Mouse (Mus musculus) olfactory bulb, adult 2 months (tissue): Measurements from ENCODE around the gene Gm43517. TPM values are rescaled to one million over a fixed set of nuclear protein-coding genes. Genes with fewer than 3 reads are reported as not detected.

Source experiments
- H3K27ac ChIP-seq: fragments of 200-500 bp; 2 replicates; pipeline ENCODE4 v1.5.1; 2012; ENCODE audit warnings: low read depth, low read length; ENCODE audit not compliant: insufficient read depth
- H3K4me1 ChIP-seq: fragments of 200-500 bp; 2 replicates; pipeline ENCODE4 v1.6.1; 2012; ENCODE audit warnings: low read length; ENCODE audit not compliant: control insufficient read depth, insufficient read depth
- H3K4me3 ChIP-seq: fragments of 200-500 bp; 2 replicates; pipeline ENCODE4 v1.5.1; 2012; ENCODE audit warnings: mild to moderate bottlenecking, low read depth, low read length, moderate library complexity; ENCODE audit not compliant: insufficient read depth
- CTCF ChIP-seq: fragments of 200-500 bp; IDR thresholded peaks from 2 replicates; pipeline ENCODE4 v1.5.1; 2012; ENCODE audit warnings: low read depth, mild to moderate bottlenecking, low read length, moderate library complexity; ENCODE audit not compliant: insufficient read depth
- POLR2A ChIP-seq: fragments of 200-500 bp; IDR thresholded peaks from 2 replicates; pipeline ENCODE4 v1.6.1; 2012; ENCODE audit warnings: mild to moderate bottlenecking, low read depth, low read length, moderate library complexity; ENCODE audit not compliant: insufficient read depth
- WGBS: fragments of 180-500 bp; shearing (Covaris S2); methylation state at CpG from one replicate; pipeline ENCODE4 v1.1.7; 2018; 5-methylcytosine and 5-hydroxymethylcytosine counted together
- polyA plus RNA-seq: library from polyadenylated mRNA; stranded (reverse); fragments of >200 nt; gene quantifications from 2 replicates; pipeline ENCODE4 v1.2.4, GENCODE M21; 2012; ENCODE audit warnings: low replicate concordance; ENCODE audit not compliant: missing spikeins, insufficient read depth, insufficient read length

Gene Gm43517
- not detected in 2 replicates for polyA plus RNA-seq

DNA sequence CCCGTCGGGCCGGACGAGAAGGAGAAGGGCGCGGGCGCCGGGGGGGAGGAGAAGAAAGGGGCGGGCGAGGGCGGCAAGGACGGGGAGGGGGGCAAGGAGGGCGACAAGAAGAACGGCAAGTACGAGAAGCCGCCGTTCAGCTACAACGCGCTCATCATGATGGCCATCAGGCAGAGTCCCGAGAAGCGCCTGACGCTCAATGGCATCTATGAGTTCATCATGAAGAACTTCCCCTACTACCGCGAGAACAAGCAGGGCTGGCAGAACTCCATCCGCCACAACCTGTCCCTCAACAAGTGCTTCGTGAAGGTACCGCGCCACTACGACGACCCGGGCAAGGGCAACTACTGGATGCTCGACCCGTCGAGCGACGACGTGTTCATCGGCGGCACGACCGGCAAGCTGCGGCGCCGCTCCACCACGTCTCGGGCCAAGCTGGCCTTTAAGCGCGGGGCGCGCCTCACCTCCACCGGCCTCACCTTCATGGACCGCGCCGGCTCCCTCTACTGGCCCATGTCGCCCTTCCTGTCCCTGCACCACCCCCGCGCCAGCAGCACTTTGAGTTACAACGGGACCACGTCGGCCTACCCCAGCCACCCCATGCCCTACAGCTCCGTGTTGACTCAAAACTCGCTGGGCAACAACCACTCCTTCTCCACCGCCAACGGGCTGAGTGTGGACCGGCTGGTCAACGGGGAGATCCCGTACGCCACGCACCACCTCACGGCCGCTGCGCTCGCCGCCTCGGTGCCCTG, at the start of gene Gm43517:
Gene Gm43517 (plus strand): TSS at position 299 of the 755 bp plus-strand sequence.
- TF ChIP-seq POLR2A (no peak), CTCF (peak; percentile 44; the same call in 1 of the 2 replicates)
- peak within 1 kb of the TSS; percentile 86 for H3K4me3 ChIP-seq
- peak within 1 kb of the TSS; percentile 90 for H3K27ac ChIP-seq
- 1% methylated on average over 74 of the region's 75 CpGs for WGBS
- no peaks in the 10 kb centered on the region; the same call in 1 of the 2 replicates for H3K4me1 ChIP-seq

DNA sequence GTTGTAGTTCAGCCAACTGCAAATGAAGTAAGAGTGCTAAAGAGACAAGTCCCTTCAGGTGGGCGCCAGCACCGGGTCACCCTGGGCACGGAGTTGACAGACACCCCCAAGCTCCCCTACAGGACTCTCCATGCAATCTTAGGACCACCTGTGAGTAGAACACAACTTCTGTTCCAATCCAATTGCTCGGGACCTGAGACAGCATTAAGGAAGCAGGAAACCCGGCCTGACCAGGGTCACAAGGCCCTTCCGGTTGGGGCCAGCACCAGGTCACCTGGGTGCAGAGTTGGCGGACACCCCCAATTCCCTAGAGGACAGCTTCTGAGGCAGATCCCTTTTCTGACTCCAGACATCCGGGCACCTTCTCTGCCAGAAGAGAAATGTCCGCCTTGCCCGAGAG, 35.3 kb upstream of the Gm43517 start:
- Histone ChIP-seq H3K27ac (no peak overlapping the region), H3K4me3 (no peak overlapping the region), H3K4me1 (no peaks in the 10 kb centered on the region)
- 95% methylated on average over 10 of the region's 10 CpGs for whole genome bisulfite sequencing
- no peak for TF ChIP-seq CTCF
- no peak for TF ChIP-seq POLR2A

- Histone ChIP-seq H3K4me1 (0 out of 2 replicates have a peak, but pooled peaks cover under 1% of the 10 kb centered on the region), H3K27ac (no peak overlapping the region), H3K4me3 (no peak overlapping the region)
- 40% methylated on average over 1 of the region's 1 CpGs for WGBS
- TF ChIP-seq CTCF (no peak), POLR2A (no peak)
These were observed 16.0 kb upstream of the Gm43517 start for GRCm38 (mm10) chr12:49368931-49369330.

DNA sequence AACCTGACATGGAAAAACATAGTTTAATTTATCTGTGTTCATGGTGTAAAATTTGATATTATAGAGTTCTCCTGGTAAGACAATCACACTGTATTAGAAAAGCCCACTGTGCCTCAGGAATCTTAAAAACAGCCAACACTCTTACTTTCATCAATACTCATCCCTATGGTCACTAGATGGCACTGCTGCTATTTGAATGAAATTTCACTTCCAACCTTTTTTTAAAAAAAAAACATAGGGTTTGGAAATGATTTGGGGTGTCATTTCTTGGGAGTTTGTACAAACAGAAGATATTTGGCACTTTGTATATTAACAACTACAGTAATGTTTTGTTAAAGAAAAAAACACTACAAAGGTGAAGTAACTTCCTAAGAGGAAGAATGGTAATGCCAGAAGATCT, 12.8 kb upstream of the Gm43517 start:
- H3K27ac ChIP-seq: no peak overlapping the region
- peaks cover 6% of the 10 kb centered on the region; the same call in 1 of the 2 replicates for H3K4me1 ChIP-seq
- H3K4me3 ChIP-seq: no peak overlapping the region
- TF ChIP-seq CTCF (no peak), POLR2A (no peak)

DNA sequence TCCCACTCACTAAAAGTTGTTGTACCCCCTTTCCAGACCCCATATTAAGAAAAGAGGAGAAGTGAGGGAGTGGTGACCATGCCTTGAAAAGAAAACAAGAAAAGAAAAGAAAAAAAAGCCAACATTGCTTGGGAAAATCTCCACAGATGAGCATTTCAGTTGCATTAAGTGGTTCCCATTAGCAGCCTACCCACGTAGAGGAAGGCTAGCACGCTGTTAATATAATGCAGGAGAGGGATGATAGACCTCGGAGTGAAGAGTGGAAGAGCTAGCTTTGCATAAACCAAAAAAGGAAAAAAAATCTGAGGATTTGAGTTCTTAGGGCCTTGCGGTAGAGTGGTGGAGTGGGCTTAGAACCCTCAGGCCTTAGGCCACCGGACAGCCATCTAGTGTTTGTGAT, 11.8 kb upstream of the Gm43517 start:
- no peak for TF ChIP-seq CTCF
- TF ChIP-seq POLR2A: no peak
- Histone ChIP-seq H3K4me3 (no peak overlapping the region), H3K27ac (no peak overlapping the region), H3K4me1 (peaks cover 6% of the 10 kb centered on the region; the same call in 1 of the 2 replicates)
- WGBS: 76% methylated on average over 5 of the region's 5 CpGs

GRCm38 (mm10) chr12:49373821-49374605, 11.0 kb upstream of the Gm43517 start:
- TF ChIP-seq POLR2A: no peak
- no peak for TF ChIP-seq CTCF
- WGBS: 27% methylated on average over 24 of the region's 24 CpGs
- H3K4me3 ChIP-seq: peak overlapping the region; percentile 43
- no peak overlapping the region for H3K27ac ChIP-seq
- H3K4me1 ChIP-seq: peaks cover 6% of the 10 kb centered on the region; the same call in 1 of the 2 replicates

DNA sequence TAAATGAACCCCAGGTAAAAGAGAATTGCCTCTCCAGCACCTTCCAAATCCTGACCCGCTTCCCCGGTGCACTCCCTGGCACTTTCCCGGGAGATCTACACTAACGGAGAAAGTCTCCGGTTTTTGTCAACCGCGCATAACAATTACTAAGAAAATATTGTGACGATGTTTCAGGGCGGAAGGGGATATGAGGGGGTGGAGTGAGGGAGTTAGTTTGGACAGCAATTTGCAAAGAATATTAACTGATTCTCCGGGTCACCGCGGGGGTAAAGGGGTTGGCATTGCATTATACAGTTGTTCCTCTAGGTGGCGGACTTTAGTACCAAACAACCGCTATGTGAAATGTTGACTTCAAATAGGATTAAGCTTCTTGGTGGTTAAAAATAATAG, 10.4 kb upstream of the Gm43517 start:
- Histone ChIP-seq H3K4me1 (peaks cover 6% of the 10 kb centered on the region; the same call in 1 of the 2 replicates), H3K4me3 (peak overlapping the region; percentile 43), H3K27ac (no peak overlapping the region)
- WGBS: under 1% methylated on average over 14 of the region's 14 CpGs
- TF ChIP-seq CTCF: peak; percentile 36; the same call in 1 of the 2 replicates
- no peak for TF ChIP-seq POLR2A

DNA sequence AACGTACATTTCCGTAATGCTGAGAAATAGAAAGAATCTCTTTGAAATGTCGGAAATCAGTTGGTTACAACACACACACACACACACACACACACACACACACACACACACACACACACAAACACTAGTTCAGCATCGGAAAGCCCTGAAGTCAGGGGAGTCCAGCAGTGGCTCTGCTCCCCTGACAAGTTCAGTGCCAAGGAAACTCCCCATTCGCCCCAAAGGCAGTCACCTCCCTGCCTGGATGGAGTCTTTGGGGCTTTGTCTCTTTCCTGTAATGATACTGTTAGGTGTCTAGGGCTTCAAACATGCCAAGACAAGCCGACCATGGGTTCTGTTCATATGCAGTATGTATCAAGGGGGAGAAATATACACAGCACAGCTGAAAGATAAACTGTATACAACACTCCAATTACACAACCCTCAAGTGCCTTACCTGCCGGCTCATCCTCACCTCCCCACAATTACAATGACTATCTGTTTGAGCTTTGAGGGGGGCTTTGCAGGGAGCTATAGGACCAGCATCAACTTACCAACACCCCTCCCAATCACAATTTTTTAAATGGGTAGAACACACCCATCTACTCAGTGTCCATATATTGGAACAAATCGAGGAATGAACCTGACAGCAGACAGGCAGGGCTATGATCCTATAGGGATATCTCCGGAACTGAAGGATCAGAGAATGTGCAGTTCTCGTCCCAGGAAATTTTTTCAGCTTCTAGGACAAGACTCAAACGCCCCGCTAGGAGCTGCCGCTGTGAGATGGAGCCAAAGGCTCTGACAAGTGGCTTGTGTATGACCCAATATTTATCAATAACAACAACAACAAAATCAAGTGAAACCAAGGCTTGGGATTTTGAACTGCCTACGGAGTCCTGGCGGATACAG, 9.3 kb upstream of the Gm43517 start:
- Histone ChIP-seq H3K27ac (peak overlapping the region; percentile 92), H3K4me1 (peaks cover 6% of the 10 kb centered on the region; the same call in 1 of the 2 replicates), H3K4me3 (peak overlapping the region; percentile 12; the same call in 1 of the 2 replicates)
- 26% methylated on average over 15 of the region's 15 CpGs for WGBS
- TF ChIP-seq CTCF (no peak), POLR2A (no peak)
